Mouse (Mus musculus) forebrain, postnatal 0 days (tissue): ENCODE data around the gene Maml3. TPM values are rescaled to one million over a fixed set of nuclear protein-coding genes. Genes with fewer than 3 reads are reported as not detected.

Source experiments
- ATAC-seq: fragments of 200-750 bp; cut with Nextera tagmentation; 2 replicates; pipeline ENCODE4 v1.8.0; 2017; ENCODE audit warnings: mild to moderate bottlenecking, moderate library complexity
- DNase-seq: peaks from one replicate; pipeline ENCODE4 v3.0.0-alpha.2; 2015
- H3K27ac ChIP-seq: fragments of 300-500 bp; sonication (generic); 2 replicates; pipeline ENCODE4 v1.5.1; 2014; ENCODE audit warnings: low read depth, mild to moderate bottlenecking, antibody characterized with exemption, low read length, moderate library complexity, mixed read lengths
- H3K27me3 ChIP-seq: fragments of 300-500 bp; sonication (generic); 2 replicates; pipeline ENCODE4 v1.6.1; 2014; ENCODE audit warnings: mild to moderate bottlenecking, low read length, mixed read lengths; ENCODE audit not compliant: insufficient read depth
- H3K36me3 ChIP-seq: fragments of 300-500 bp; sonication (generic); 2 replicates; pipeline ENCODE4 v1.6.1; 2014; ENCODE audit warnings: mild to moderate bottlenecking, moderate library complexity; ENCODE audit not compliant: insufficient read depth
- H3K4me1 ChIP-seq: fragments of 300-500 bp; sonication (generic); 2 replicates; pipeline ENCODE4 v1.6.1; 2014; ENCODE audit warnings: antibody characterized with exemption; ENCODE audit not compliant: insufficient read depth
- H3K4me2 ChIP-seq: fragments of 300-500 bp; sonication (generic); 2 replicates; pipeline ENCODE4 v1.6.1; 2014; ENCODE audit warnings: low read depth, mild to moderate bottlenecking, moderate library complexity
- H3K4me3 ChIP-seq: fragments of 300-500 bp; sonication (generic); 2 replicates; pipeline ENCODE4 v1.5.1; 2014; ENCODE audit warnings: low read depth, low read length, mixed read lengths
- H3K9ac ChIP-seq: fragments of 300-500 bp; sonication (generic); 2 replicates; pipeline ENCODE4 v1.6.1; 2014; ENCODE audit warnings: mild to moderate bottlenecking
- H3K9me3 ChIP-seq: fragments of 300-500 bp; sonication (generic); 2 replicates; pipeline ENCODE4 v1.6.1; 2016; ENCODE audit warnings: low read length
- CTCF ChIP-seq: sonication (generic); IDR thresholded peaks from 2 replicates; pipeline ENCODE4 v1.5.1; 2016; ENCODE audit warnings: antibody characterized with exemption, control low read depth, low read depth
- WGBS: fragments of 180-500 bp; shearing (Covaris S2); extraction: QIAGEN DNeasy Blood & Tissue Kit; methylation state at CpG from one replicate; pipeline ENCODE4 v1.1.7; 2014; 5-methylcytosine and 5-hydroxymethylcytosine counted together
- polyA plus RNA-seq: library from polyadenylated mRNA; unstranded; fragments of >200 nt; fragmentation: Nextera tagmentation; extraction: Ambion mirVana; gene quantifications from 2 replicates; pipeline ENCODE4 v1.2.1, GENCODE M21; 2015
- total RNA-seq: library from RNA; depleted of rRNA; stranded (reverse); fragments of >200 nt; gene quantifications from 2 replicates; pipeline ENCODE4 v1.2.3, GENCODE M21; 2014

Maml3 gene
- total and polyA plus RNA-seq, 2 experiments from 2014 or later: 3.1 to 14.9 TPM

- WGBS: 9% methylated on average over 15 of the region's 15 CpGs
Observed at GRCm38 (mm10) chr3:51700731-51701280, 404.1 kb downstream of the Maml3 start.

GRCm38 (mm10) chr3:51700123-51700522 is 404.8 kb downstream of the Maml3 start:
- H3K27me3 ChIP-seq: no peaks in the 10 kb centered on the region
- peaks cover 12% of the 10 kb centered on the region for H3K4me1 ChIP-seq
- no peak for TF ChIP-seq CTCF
- no peaks in the 10 kb centered on the region for H3K9me3 ChIP-seq
- no peaks in the 10 kb centered on the region; the same call in 1 of the 2 replicates for H3K36me3 ChIP-seq
- peak overlapping the region; percentile 88 for H3K27ac ChIP-seq
- H3K9ac ChIP-seq: peak overlapping the region; percentile 50; the same call in 1 of the 2 replicates
- 75% methylated on average over 4 of the region's 4 CpGs for WGBS
- ATAC-seq: no peak
- DNase-seq: no peak
- peak overlapping the region; percentile 56 for H3K4me2 ChIP-seq
- H3K4me3 ChIP-seq: no peak overlapping the region

More at GRCm38 (mm10) chr3:51700731-51701280, 404.1 kb downstream of the Maml3 start:
- Histone ChIP-seq H3K9me3 (no peaks in the 10 kb centered on the region), H3K4me1 (peaks cover 12% of the 10 kb centered on the region), H3K4me2 (peak overlapping the region; percentile 56), H3K27ac (peak overlapping the region; percentile 88), H3K27me3 (no peaks in the 10 kb centered on the region), H3K9ac (peak overlapping the region; percentile 50), H3K4me3 (peak overlapping the region; percentile 31), H3K36me3 (no peaks in the 10 kb centered on the region; the same call in 1 of the 2 replicates)
- DNase-seq (no peak), ATAC-seq (peak; percentile 30)
- no peak for TF ChIP-seq CTCF

- WGBS: 90% methylated on average over 3 of the region's 3 CpGs
- ATAC-seq: no peak
- no peaks in the 10 kb centered on the region for H3K27me3 ChIP-seq
Observed at GRCm38 (mm10) chr3:51697931-51698330, 406.9 kb downstream of the Maml3 start.

GRCm38 (mm10) chr3:51695713-51696112 is 409.2 kb downstream of the Maml3 start:
- DNase-seq (no peak), ATAC-seq (no peak)
- no peak overlapping the region for H3K4me3 ChIP-seq
- no peak overlapping the region for H3K27ac ChIP-seq
- no peaks in the 10 kb centered on the region for H3K27me3 ChIP-seq
- TF ChIP-seq CTCF: no peak
- H3K36me3 ChIP-seq: no peaks in the 10 kb centered on the region; the same call in 1 of the 2 replicates
- no peak overlapping the region for H3K4me2 ChIP-seq
- H3K9me3 ChIP-seq: no peaks in the 10 kb centered on the region
- no peak overlapping the region for H3K9ac ChIP-seq
- 90% methylated on average over 3 of the region's 3 CpGs for WGBS
- H3K4me1 ChIP-seq: peaks cover 4% of the 10 kb centered on the region; the same call in 1 of the 2 replicates

More at GRCm38 (mm10) chr3:51697931-51698330, 406.9 kb downstream of the Maml3 start:
- Histone ChIP-seq H3K27ac (no peak overlapping the region), H3K36me3 (no peaks in the 10 kb centered on the region; the same call in 1 of the 2 replicates), H3K4me2 (no peak overlapping the region), H3K4me3 (no peak overlapping the region), H3K4me1 (peaks cover 12% of the 10 kb centered on the region), H3K9me3 (no peaks in the 10 kb centered on the region), H3K9ac (no peak overlapping the region)
- DNase-seq: no peak
- no peak for TF ChIP-seq CTCF

GRCm38 (mm10) chr3:51694576-51694975 is 410.3 kb downstream of the Maml3 start:
- no peak overlapping the region for H3K4me3 ChIP-seq

GRCm38 (mm10) chr3:51693196-51693595 is 411.7 kb downstream of the Maml3 start:
- Histone ChIP-seq H3K27ac (no peak overlapping the region), H3K9ac (no peak overlapping the region), H3K4me1 (no peaks in the 10 kb centered on the region), H3K36me3 (peaks cover 10% of the 10 kb centered on the region; the same call in 1 of the 2 replicates), H3K9me3 (no peaks in the 10 kb centered on the region), H3K4me2 (no peak overlapping the region), H3K27me3 (no peaks in the 10 kb centered on the region), H3K4me3 (no peak overlapping the region)
- DNase-seq (no peak), ATAC-seq (no peak)
- WGBS: 64% methylated on average over 10 of the region's 10 CpGs
- TF ChIP-seq CTCF: no peak

More at GRCm38 (mm10) chr3:51694576-51694975, 410.3 kb downstream of the Maml3 start:
- Histone ChIP-seq H3K4me1 (no peaks in the 10 kb centered on the region), H3K9ac (no peak overlapping the region), H3K36me3 (peaks cover 10% of the 10 kb centered on the region; the same call in 1 of the 2 replicates), H3K27ac (no peak overlapping the region), H3K27me3 (no peaks in the 10 kb centered on the region), H3K4me2 (no peak overlapping the region), H3K9me3 (no peaks in the 10 kb centered on the region)
- ATAC-seq: no peak
- TF ChIP-seq CTCF: no peak
- whole genome bisulfite sequencing: 89% methylated on average over 14 of the region's 14 CpGs
- DNase-seq: no peak

GRCm38 (mm10) chr3:51688725-51689124 is 416.2 kb downstream of the Maml3 start:
- DNase-seq: no peak
- H3K9me3 ChIP-seq: no peaks in the 10 kb centered on the region
- no peak for ATAC-seq
- H3K4me3 ChIP-seq: no peak overlapping the region
- H3K27ac ChIP-seq: no peak overlapping the region
- peaks cover 10% of the 10 kb centered on the region; the same call in 1 of the 2 replicates for H3K36me3 ChIP-seq
- WGBS: 93% methylated on average over 8 of the region's 8 CpGs
- H3K27me3 ChIP-seq: no peaks in the 10 kb centered on the region
- H3K4me2 ChIP-seq: no peak overlapping the region
- H3K9ac ChIP-seq: no peak overlapping the region
- TF ChIP-seq CTCF: no peak
- no peaks in the 10 kb centered on the region for H3K4me1 ChIP-seq
